Mouse (Mus musculus) C2C12 (cell line): Measurements from ENCODE around the gene Tmtc1. TPM values are rescaled to one million over a fixed set of nuclear protein-coding genes. Genes with fewer than 3 reads are reported as not detected.

Experiments used
- H3K27me3 ChIP-seq: one replicate; pipeline ENCODE4 v1.6.1; 2011; ENCODE audit not compliant: control insufficient read depth, insufficient read depth, insufficient read length
- H3K36me3 ChIP-seq: one replicate; pipeline ENCODE4 v1.6.1; 2011; ENCODE audit not compliant: control insufficient read depth, insufficient read depth
- H3K4me3 ChIP-seq: one replicate; pipeline ENCODE4 v1.5.1; 2011; ENCODE audit warnings: mild to moderate bottlenecking, control low read depth; ENCODE audit not compliant: poor library complexity, insufficient read depth, severe bottlenecking
- H3K79me2 ChIP-seq: one replicate; pipeline ENCODE4 v1.6.1; 2011; ENCODE audit not compliant: control insufficient read depth, insufficient read depth
- H3K79me3 ChIP-seq: one replicate; pipeline ENCODE4 v1.6.1; 2011; ENCODE audit warnings: low read depth, control low read depth
- H3ac ChIP-seq: one replicate; pipeline ENCODE3; 2011; ENCODE audit warnings: low read depth; ENCODE audit not compliant: control insufficient read depth, insufficient read length
- CEBPB ChIP-seq: IDR thresholded peaks from one replicate; pipeline ENCODE4 v1.6.1; 2011; ENCODE audit warnings: low read depth, mild to moderate bottlenecking, control low read depth, moderate library complexity
- CTCF ChIP-seq: IDR thresholded peaks from one replicate; pipeline ENCODE4 v1.5.1; 2011; ENCODE audit not compliant: control insufficient read depth, insufficient read depth, insufficient read length
- FOSL1 ChIP-seq: IDR thresholded peaks from one replicate; pipeline ENCODE4 v1.8.0; 2011; ENCODE audit warnings: mild to moderate bottlenecking, low read length; ENCODE audit not compliant: poor library complexity, insufficient read depth, severe bottlenecking
- MAX ChIP-seq: IDR thresholded peaks from one replicate; pipeline ENCODE4 v1.6.1; 2011; ENCODE audit warnings: mild to moderate bottlenecking, control low read depth
- MYOD1 ChIP-seq: IDR thresholded peaks from one replicate; pipeline ENCODE4 v1.6.1; 2011; ENCODE audit warnings: low read depth; ENCODE audit not compliant: control insufficient read depth, insufficient read length
- MYOG ChIP-seq: IDR thresholded peaks from one replicate; pipeline ENCODE4 v1.6.1; 2011; ENCODE audit not compliant: control insufficient read depth, insufficient read length; ENCODE audit errors: extremely low read depth
- USF1 ChIP-seq: IDR thresholded peaks from one replicate; pipeline ENCODE4 v1.6.1; 2011; ENCODE audit warnings: low read depth, mild to moderate bottlenecking, control low read depth, moderate library complexity
- long read RNA-seq, 2 experiments: library from polyadenylated mRNA; unstranded; transcript quantifications; one replicate each; pipeline ENCODE4 v2.0.0; 2019 to 2020
- polyA plus RNA-seq: library from polyadenylated mRNA; unstranded; fragments of >200 nt; fragmentation: generic; extraction: Trizol; gene quantifications from one replicate; pipeline ENCODE4 v1.2.1, GENCODE M21; 2012; ENCODE audit warnings: missing spikeins

Tmtc1 gene
- not detected for polyA plus RNA-seq
- long read RNA-seq, experiment 1 = 0 reads
- long read RNA-seq, experiment 2 = 0 reads

- no peak for TF ChIP-seq MYOG
- TF ChIP-seq CEBPB = no peak
- TF ChIP-seq FOSL1 = no peak
- no peak for TF ChIP-seq MYOD1
- TF ChIP-seq CTCF = no peak
- TF ChIP-seq USF1 = no peak
- no peak for TF ChIP-seq MAX
- no peak within 1 kb of the TSS for H3ac ChIP-seq
- H3K36me3 ChIP-seq = no peaks in the 10 kb centered on the region
- H3K79me3 ChIP-seq = no peaks in the 10 kb centered on the region
- H3K4me3 ChIP-seq = no peak within 1 kb of the TSS
- H3K27me3 ChIP-seq = peaks cover 27% of the 10 kb centered on the region
- no peaks in the 10 kb centered on the region for H3K79me2 ChIP-seq
Measured at GRCm38 (mm10) chr6:148443726-148444701, at the start of gene Tmtc1. TSS of gene Tmtc1 (minus strand) at chr6:148444389.

GRCm38 (mm10) chr6:148491849-148492248 lies 47.7 kb upstream of the Tmtc1 start:
- H3K4me3 ChIP-seq = no peak overlapping the region
- TF ChIP-seq CEBPB (no peak), USF1 (no peak), FOSL1 (no peak), CTCF (no peak), MAX (no peak), MYOG (no peak), MYOD1 (no peak)

GRCm38 (mm10) chr6:148486756-148487155 lies 42.6 kb upstream of the Tmtc1 start:
- Histone ChIP-seq H3ac (no peak overlapping the region), H3K4me3 (no peak overlapping the region), H3K27me3 (no peaks in the 10 kb centered on the region), H3K79me3 (no peaks in the 10 kb centered on the region), H3K79me2 (no peaks in the 10 kb centered on the region), H3K36me3 (no peaks in the 10 kb centered on the region)
- TF ChIP-seq CTCF (no peak), USF1 (no peak), CEBPB (no peak), MAX (no peak), MYOG (no peak), FOSL1 (no peak), MYOD1 (no peak)

More at GRCm38 (mm10) chr6:148491849-148492248, 47.7 kb upstream of the Tmtc1 start:
- Histone ChIP-seq H3K36me3 (no peaks in the 10 kb centered on the region), H3K27me3 (no peaks in the 10 kb centered on the region), H3K79me3 (no peaks in the 10 kb centered on the region), H3K79me2 (no peaks in the 10 kb centered on the region), H3ac (no peak overlapping the region)

GRCm38 (mm10) chr6:148481894-148482293 lies 37.7 kb upstream of the Tmtc1 start:
- no peak overlapping the region for H3K4me3 ChIP-seq
- H3ac ChIP-seq = no peak overlapping the region
- TF ChIP-seq FOSL1 = no peak
- TF ChIP-seq MYOG = no peak
- TF ChIP-seq MAX = no peak
- TF ChIP-seq CTCF = no peak
- TF ChIP-seq CEBPB = no peak
- TF ChIP-seq MYOD1 = no peak
- no peak for TF ChIP-seq USF1
- no peaks in the 10 kb centered on the region for H3K79me3 ChIP-seq
- no peaks in the 10 kb centered on the region for H3K27me3 ChIP-seq
- no peaks in the 10 kb centered on the region for H3K79me2 ChIP-seq
- H3K36me3 ChIP-seq = no peaks in the 10 kb centered on the region

- Histone ChIP-seq H3K27me3 (no peaks in the 10 kb centered on the region), H3K79me3 (no peaks in the 10 kb centered on the region), H3K4me3 (no peak overlapping the region), H3K36me3 (no peaks in the 10 kb centered on the region), H3K79me2 (no peaks in the 10 kb centered on the region), H3ac (no peak overlapping the region)
- TF ChIP-seq MYOG (no peak), MAX (no peak), CEBPB (no peak), USF1 (no peak), FOSL1 (no peak), MYOD1 (no peak), CTCF (no peak)
Measured at GRCm38 (mm10) chr6:148479671-148480237, 35.6 kb upstream of the Tmtc1 start.
